Mouse (Mus musculus) midbrain, embryonic 15.5 days (tissue): ENCODE measurements at regions not wholly inside any gene's neighbourhood (a gene's known extent, or its start where the extent isn't known, plus 50 kb on each side); places are given as distances from the start of the nearest gene placed in this dataset.
"Not testable (repeated sequence)": the region's sequence is repeated elsewhere in the genome, so short reads cannot be mapped to it uniquely, and the experiment has no call there.

Experiments
- ATAC-seq: fragments of 200-750 bp; cut with Nextera tagmentation; replicated peaks from 2 replicates; pipeline ENCODE4 v1.8.0; 2017; ENCODE audit warnings: moderate TSS enrichment
- H3K27ac ChIP-seq: fragments of 300-500 bp; sonication (generic); 2 replicates; pipeline ENCODE4 v1.5.1; 2015; ENCODE audit warnings: mild to moderate bottlenecking, inconsistent platforms
- H3K27me3 ChIP-seq: fragments of 300-500 bp; sonication (generic); replicated peaks from 2 replicates; pipeline ENCODE4 v1.6.1; 2015; ENCODE audit warnings: inconsistent platforms
- H3K36me3 ChIP-seq: fragments of 300-500 bp; sonication (generic); replicated peaks from 2 replicates; pipeline ENCODE4 v1.6.1; 2015; ENCODE audit warnings: inconsistent platforms
- H3K4me1 ChIP-seq: fragments of 300-500 bp; sonication (generic); 2 replicates; pipeline ENCODE4 v1.6.1; 2015; ENCODE audit warnings: inconsistent platforms
- H3K4me2 ChIP-seq: fragments of 300-500 bp; sonication (generic); 2 replicates; pipeline ENCODE4 v1.6.1; 2015; ENCODE audit warnings: inconsistent platforms, mild to moderate bottlenecking, moderate library complexity
- H3K4me3 ChIP-seq: fragments of 300-500 bp; sonication (generic); 2 replicates; pipeline ENCODE4 v1.5.1; 2015; ENCODE audit warnings: mild to moderate bottlenecking, inconsistent platforms
- H3K9ac ChIP-seq: fragments of 300-500 bp; sonication (generic); 2 replicates; pipeline ENCODE4 v1.6.1; 2015; ENCODE audit warnings: mild to moderate bottlenecking, inconsistent platforms
- H3K9me3 ChIP-seq: fragments of 300-500 bp; sonication (generic); 2 replicates; pipeline ENCODE4 v1.6.1; 2016; ENCODE audit warnings: inconsistent platforms
- WGBS: fragments of 180-500 bp; shearing (Covaris S2); methylation state at CpG from one replicate; pipeline ENCODE4 v1.1.7; 2015; ENCODE audit warnings: mixed read lengths; 5-methylcytosine and 5-hydroxymethylcytosine counted together

GRCm38 (mm10) chr14:76936051-76936450 lies 100.5 kb upstream of the Ccdc122 start:
- not testable (repeated sequence) for H3K4me1 ChIP-seq, H3K9me3 ChIP-seq, H3K27me3 ChIP-seq, H3K9ac ChIP-seq, H3K27ac ChIP-seq, H3K36me3 ChIP-seq, ATAC-seq, H3K4me3 ChIP-seq, H3K4me2 ChIP-seq
- WGBS, result 80% methylated on average over 4 of the region's 4 CpGs

GRCm38 (mm10) chr14:76935453-76935852 lies 101.1 kb upstream of the Ccdc122 start:
- Histone ChIP-seq H3K27ac (no peak overlapping the region), H3K4me1 (no peaks in the 10 kb centered on the region), H3K4me2 (no peak overlapping the region), H3K36me3 (no peaks in the 10 kb centered on the region), H3K27me3 (no peaks in the 10 kb centered on the region), H3K4me3 (no peak overlapping the region), H3K9me3 (no peaks in the 10 kb centered on the region), H3K9ac (no peak overlapping the region)
- no peak for ATAC-seq
- WGBS, result 77% methylated on average over 2 of the region's 2 CpGs

- Histone ChIP-seq H3K9ac (no peak overlapping the region), H3K9me3 (no peaks in the 10 kb centered on the region), H3K4me3 (no peak overlapping the region), H3K36me3 (no peaks in the 10 kb centered on the region), H3K4me2 (no peak overlapping the region), H3K4me1 (no peaks in the 10 kb centered on the region), H3K27me3 (no peaks in the 10 kb centered on the region), H3K27ac (no peak overlapping the region)
- 72% methylated on average over 6 of the region's 6 CpGs for WGBS
- ATAC-seq, result no peak
Measured at GRCm38 (mm10) chr14:76932890-76933289, 103.7 kb upstream of the Ccdc122 start.

GRCm38 (mm10) chr14:76931398-76931797 lies 105.2 kb upstream of the Ccdc122 start:
- no peak for ATAC-seq
- Histone ChIP-seq H3K36me3 (no peaks in the 10 kb centered on the region), H3K27me3 (no peaks in the 10 kb centered on the region), H3K4me1 (no peaks in the 10 kb centered on the region), H3K4me2 (no peak overlapping the region), H3K27ac (no peak overlapping the region), H3K9ac (no peak overlapping the region), H3K9me3 (no peaks in the 10 kb centered on the region), H3K4me3 (no peak overlapping the region)
- WGBS, result 88% methylated on average over 1 of the region's 1 CpGs

GRCm38 (mm10) chr14:76929562-76929961 lies 107.0 kb upstream of the Ccdc122 start:
- Histone ChIP-seq H3K9ac (no peak overlapping the region), H3K27me3 (no peaks in the 10 kb centered on the region), H3K4me3 (no peak overlapping the region), H3K4me2 (no peak overlapping the region), H3K27ac (no peak overlapping the region), H3K4me1 (no peaks in the 10 kb centered on the region), H3K36me3 (no peaks in the 10 kb centered on the region), H3K9me3 (no peaks in the 10 kb centered on the region)
- ATAC-seq, result no peak
- WGBS, result 80% methylated on average over 3 of the region's 3 CpGs

- no peaks in the 10 kb centered on the region for H3K36me3 ChIP-seq
Measured at GRCm38 (mm10) chr14:76928706-76929105, 107.9 kb upstream of the Ccdc122 start.

GRCm38 (mm10) chr14:76927245-76927806 lies 109.2 kb upstream of the Ccdc122 start:
- Histone ChIP-seq H3K4me3 (no peak overlapping the region), H3K36me3 (no peaks in the 10 kb centered on the region), H3K4me1 (no peaks in the 10 kb centered on the region), H3K27me3 (no peaks in the 10 kb centered on the region), H3K27ac (no peak overlapping the region), H3K9me3 (no peaks in the 10 kb centered on the region), H3K4me2 (no peak overlapping the region), H3K9ac (no peak overlapping the region)
- no peak for ATAC-seq
- WGBS, result 72% methylated on average over 5 of the region's 5 CpGs

More at GRCm38 (mm10) chr14:76928706-76929105, 107.9 kb upstream of the Ccdc122 start:
- no peak overlapping the region for H3K4me3 ChIP-seq
- H3K27ac ChIP-seq, result no peak overlapping the region
- H3K4me2 ChIP-seq, result no peak overlapping the region
- H3K9me3 ChIP-seq, result no peaks in the 10 kb centered on the region
- H3K27me3 ChIP-seq, result no peaks in the 10 kb centered on the region
- no peak overlapping the region for H3K9ac ChIP-seq
- no peaks in the 10 kb centered on the region for H3K4me1 ChIP-seq
- no peak for ATAC-seq
- WGBS, result 97% methylated on average over 3 of the region's 3 CpGs

GRCm38 (mm10) chr14:76926416-76926815 lies 110.2 kb upstream of the Ccdc122 start:
- no peak overlapping the region for H3K27ac ChIP-seq
- H3K27me3 ChIP-seq, result no peaks in the 10 kb centered on the region
- ATAC-seq, result no peak
- no peak overlapping the region for H3K4me3 ChIP-seq
- no peaks in the 10 kb centered on the region for H3K36me3 ChIP-seq
- H3K9me3 ChIP-seq, result no peaks in the 10 kb centered on the region
- no peaks in the 10 kb centered on the region for H3K4me1 ChIP-seq
- no peak overlapping the region for H3K9ac ChIP-seq
- WGBS, result 87% methylated on average over 7 of the region's 7 CpGs
- H3K4me2 ChIP-seq, result no peak overlapping the region

GRCm38 (mm10) chr14:76922399-76922939 lies 114.1 kb upstream of the Ccdc122 start:
- ATAC-seq, result no peak
- Histone ChIP-seq H3K9me3 (no peaks in the 10 kb centered on the region), H3K4me1 (no peaks in the 10 kb centered on the region), H3K4me2 (no peak overlapping the region), H3K36me3 (no peaks in the 10 kb centered on the region), H3K4me3 (no peak overlapping the region), H3K27me3 (no peaks in the 10 kb centered on the region), H3K9ac (no peak overlapping the region), H3K27ac (no peak overlapping the region)
- 80% methylated on average over 6 of the region's 6 CpGs for WGBS

- Histone ChIP-seq H3K36me3 (no peaks in the 10 kb centered on the region), H3K4me3 (no peak overlapping the region), H3K4me1 (no peaks in the 10 kb centered on the region), H3K9me3 (no peaks in the 10 kb centered on the region), H3K9ac (no peak overlapping the region), H3K4me2 (no peak overlapping the region), H3K27ac (no peak overlapping the region), H3K27me3 (no peaks in the 10 kb centered on the region)
- no peak for ATAC-seq
- WGBS, result 80% methylated on average over 3 of the region's 3 CpGs
Measured at GRCm38 (mm10) chr14:76918091-76918490, 118.5 kb upstream of the Ccdc122 start.

GRCm38 (mm10) chr14:76917139-76917929 lies 119.2 kb upstream of the Ccdc122 start:
- WGBS, result 71% methylated on average over 10 of the region's 10 CpGs
- no peak for ATAC-seq
- no peak overlapping the region for H3K4me2 ChIP-seq

GRCm38 (mm10) chr14:76913850-76914249 lies 122.7 kb upstream of the Ccdc122 start:
- WGBS, result 75% methylated on average over 3 of the region's 3 CpGs
- H3K9me3 ChIP-seq, result no peaks in the 10 kb centered on the region
- no peaks in the 10 kb centered on the region for H3K27me3 ChIP-seq
- H3K4me2 ChIP-seq, result no peak overlapping the region
- H3K4me3 ChIP-seq, result no peak overlapping the region
- H3K27ac ChIP-seq, result no peak overlapping the region
- no peak for ATAC-seq
- no peaks in the 10 kb centered on the region for H3K36me3 ChIP-seq
- no peaks in the 10 kb centered on the region for H3K4me1 ChIP-seq
- H3K9ac ChIP-seq, result no peak overlapping the region

More at GRCm38 (mm10) chr14:76917139-76917929, 119.2 kb upstream of the Ccdc122 start:
- H3K27me3 ChIP-seq, result no peaks in the 10 kb centered on the region
- no peak overlapping the region for H3K9ac ChIP-seq
- H3K4me1 ChIP-seq, result no peaks in the 10 kb centered on the region
- no peaks in the 10 kb centered on the region for H3K9me3 ChIP-seq
- H3K36me3 ChIP-seq, result no peaks in the 10 kb centered on the region
- H3K4me3 ChIP-seq, result no peak overlapping the region
- no peak overlapping the region for H3K27ac ChIP-seq
